Comparison of ENCODE assay signal across 18 mouse cellular contexts in genomic region chr14:9457801-9458495, GRCm38 (mm10).
DNase-seq lines count a peak whose midpoint lies in the region; ATAC-seq lines count a peak whose summit lies in the region.
"Had no signal": no experiment of that assay in that cellular context is flagged by ENCODE, and none has a peak within 500 bp of the region (broad histone marks: within the 10 kb centered on the region; RNA-seq: fewer than 3 reads in every experiment).

No protein-coding gene starts in this region.

- no peaks in the 10 kb centered on the region for H3K27me3 ChIP-seq in limb, embryonic 11.5 days (ENCODE audit: control insufficient read depth, insufficient read depth, low read length)
- no peaks in the 10 kb centered on the region for H3K27me3 ChIP-seq in limb, embryonic 10.5 days (ENCODE audit: low read depth, poor library complexity, severe bottlenecking)
- H3K27me3 ChIP-seq in embryonic facial prominence, embryonic 10.5 days (replicated peaks; ENCODE audit: low read depth, poor library complexity, severe bottlenecking): no peaks in the 10 kb centered on the region
- no peaks in the 10 kb centered on the region for H3K27me3 ChIP-seq in midbrain, embryonic 15.5 days (replicated peaks)
- H3K27me3 ChIP-seq: CH12.LX; embryonic facial prominence, embryonic 13.5 days; kidney, embryonic 15.5 days; Patski had no signal

- H3K4me2 ChIP-seq in limb, embryonic 11.5 days (ENCODE audit: low read depth, severe bottlenecking): no peak overlapping the region
- no peak overlapping the region for H3K4me2 ChIP-seq in midbrain, embryonic 15.5 days
- H3K4me2 ChIP-seq: embryonic facial prominence, embryonic 13.5 days; kidney, embryonic 15.5 days had no signal

- H3K4me1 ChIP-seq in limb, embryonic 11.5 days (ENCODE audit: control insufficient read depth, insufficient read depth, low read length): 0 out of 2 replicates have a peak, but pooled peaks cover 2% of the 10 kb centered on the region
- H3K4me1 ChIP-seq in limb, embryonic 10.5 days: peaks cover 6% of the 10 kb centered on the region
- H3K4me1 ChIP-seq in embryonic facial prominence, embryonic 10.5 days: peaks cover 9% of the 10 kb centered on the region
- 0 out of 2 replicates have a peak, but pooled peaks cover 3% of the 10 kb centered on the region for H3K4me1 ChIP-seq in midbrain, embryonic 15.5 days
- H3K4me1 ChIP-seq: kidney, embryonic 15.5 days had no signal

- H3K9me3 ChIP-seq in limb, embryonic 11.5 days (ENCODE audit: control insufficient read depth, low read length): no peaks in the 10 kb centered on the region
- H3K9me3 ChIP-seq in limb, embryonic 10.5 days (replicated peaks): no peaks in the 10 kb centered on the region
- H3K9me3 ChIP-seq in embryonic facial prominence, embryonic 10.5 days: no peaks in the 10 kb centered on the region
- no peaks in the 10 kb centered on the region for H3K9me3 ChIP-seq in midbrain, embryonic 15.5 days
- H3K9me3 ChIP-seq: embryonic facial prominence, embryonic 13.5 days; forebrain, embryonic 10.5 days; kidney, embryonic 15.5 days had no signal

- H3K36me3 ChIP-seq in limb, embryonic 11.5 days (ENCODE audit: control insufficient read depth, insufficient read depth, low read length): no peaks in the 10 kb centered on the region
- no peaks in the 10 kb centered on the region for H3K36me3 ChIP-seq in limb, embryonic 10.5 days
- H3K36me3 ChIP-seq in embryonic facial prominence, embryonic 10.5 days (replicated peaks): no peaks in the 10 kb centered on the region
- no peaks in the 10 kb centered on the region for H3K36me3 ChIP-seq in midbrain, embryonic 15.5 days (replicated peaks)
- H3K36me3 ChIP-seq: embryonic facial prominence, embryonic 13.5 days; forebrain, embryonic 10.5 days; kidney, embryonic 15.5 days had no signal

- no peak overlapping the region for H3K9ac ChIP-seq in limb, embryonic 11.5 days (ENCODE audit: low read length)
- H3K9ac ChIP-seq in midbrain, embryonic 15.5 days: no peak overlapping the region
- H3K9ac ChIP-seq: embryonic facial prominence, embryonic 13.5 days; kidney, embryonic 15.5 days had no signal

- no peak for ATAC-seq in limb, embryonic 11.5 days (ENCODE audit: insufficient number of reproducible peaks, low FRiP score, low TSS enrichment, low read depth)
- ATAC-seq in midbrain, embryonic 15.5 days (replicated peaks): peak; percentile 54; the same call in 1 of the 2 replicates

- peak; percentile 55 for DNase-seq in cerebellum, postnatal 10 days
- DNase-seq in cerebellum, adult 9-10 months: no peak
- peak; percentile 27 for DNase-seq in limb, embryonic 11.5 days (ENCODE audit: low spot score)
- no peak for DNase-seq in limb, embryonic 10.5 days (ENCODE audit: low spot score)
- peak; percentile 50 for DNase-seq in embryonic facial prominence, embryonic 10.5 days (ENCODE audit: low spot score)
- no peak for DNase-seq in right cerebral cortex, postnatal 25 days
- DNase-seq in thymus, postnatal 10 days (ENCODE audit: low spot score in 2 of 2): no peak
- DNase-seq: cerebellum, adult 2 months; liver; lung, adult 18-20 months; right cerebral cortex, adult 18-20 months; thymus, postnatal 36 days had no signal

- H3K4me3 ChIP-seq in limb, embryonic 11.5 days (ENCODE audit: low read depth, low read length): no peak overlapping the region
- no peak overlapping the region for H3K4me3 ChIP-seq in limb, embryonic 10.5 days
- H3K4me3 ChIP-seq in embryonic facial prominence, embryonic 10.5 days: no peak overlapping the region
- no peak overlapping the region for H3K4me3 ChIP-seq in midbrain, embryonic 15.5 days
- H3K4me3 ChIP-seq: embryonic facial prominence, embryonic 13.5 days; forebrain, embryonic 10.5 days; kidney, embryonic 15.5 days had no signal

- H3K27ac ChIP-seq in limb, embryonic 11.5 days (replicated peaks; ENCODE audit: low read depth, low read length): no peak overlapping the region
- no peak overlapping the region; the same call in 1 of the 2 replicates for H3K27ac ChIP-seq in limb, embryonic 10.5 days
- no peak overlapping the region for H3K27ac ChIP-seq in embryonic facial prominence, embryonic 10.5 days (replicated peaks)
- H3K27ac ChIP-seq in midbrain, embryonic 15.5 days: no peak overlapping the region
- H3K27ac ChIP-seq: embryonic facial prominence, embryonic 13.5 days; forebrain, embryonic 10.5 days; kidney, embryonic 15.5 days had no signal

Comparison
In these comparisons a context has a peak if more than half of its experiments do, and no peak if none do; other contexts are left out.
1. DNase-seq: peak in cerebellum, postnatal 10 days (2 of 2), limb, embryonic 11.5 days (single experiment) and embryonic facial prominence, embryonic 10.5 days (single experiment); none in cerebellum, adult 9-10 months (single experiment), limb, embryonic 10.5 days (single experiment), right cerebral cortex, postnatal 25 days (single experiment) and thymus, postnatal 10 days (0 of 2).